Mouse (Mus musculus) megakaryocyte-erythroid progenitor cell, adult 5-6 weeks (primary cell): ENCODE data around the gene Foxq1. TPM values are rescaled to one million over a fixed set of nuclear protein-coding genes. Genes with fewer than 3 reads are reported as not detected.

ENCODE experiments used
- ATAC-seq: replicated peaks from 2 replicates; pipeline ENCODE4 v1.8.0; 2016; ENCODE audit warnings: mild to moderate bottlenecking, inconsistent platforms; ENCODE audit not compliant: severe bottlenecking, poor library complexity, low FRiP score, low TSS enrichment
- total RNA-seq, 2 experiments: library from RNA; stranded (forward) in 1 of 2; stranded (reverse) in 1 of 2; fragments of 200-1000, 215-1000 nt in 1 of 2; fragments of >200 nt in 1 of 2; fragmentation: Nextera tagmentation in 1 of 2; gene quantifications; 2 replicates each; pipeline ENCODE4 v1.2.3; 2014 to 2017

The Foxq1 gene
- not detected in 2 replicates for total RNA-seq (2014; fragmentation: Nextera tagmentation)
- total RNA-seq (2017), result not detected in 2 replicates

GRCm38 (mm10) chr13:31555834-31556233 is at the start of gene Foxq1:
Gene Foxq1, plus strand, starts transcription at chr13:31556134.
- ATAC-seq, result no peak

- ATAC-seq, result no peak
These were observed 49.3 kb upstream of the Foxq1 start for GRCm38 (mm10) chr13:31506494-31507167.

GRCm38 (mm10) chr13:31515261-31515660 is 40.7 kb upstream of the Foxq1 start:
- ATAC-seq, result no peak

- no peak for ATAC-seq
These were observed 37.5 kb upstream of the Foxq1 start for GRCm38 (mm10) chr13:31518411-31518886.

GRCm38 (mm10) chr13:31518971-31519370 is 37.0 kb upstream of the Foxq1 start:
- no peak for ATAC-seq

GRCm38 (mm10) chr13:31524976-31525375 is 31.0 kb upstream of the Foxq1 start:
- ATAC-seq, result no peak

- ATAC-seq, result no peak
These were observed 24.7 kb upstream of the Foxq1 start for GRCm38 (mm10) chr13:31531186-31531585.

GRCm38 (mm10) chr13:31531651-31532061 is 24.3 kb upstream of the Foxq1 start:
- ATAC-seq, result no peak

- no peak for ATAC-seq
These were observed 21.2 kb upstream of the Foxq1 start for GRCm38 (mm10) chr13:31534726-31535125.

GRCm38 (mm10) chr13:31543021-31543420 is 12.9 kb upstream of the Foxq1 start:
- no peak for ATAC-seq

- no peak for ATAC-seq
These were observed 9.2 kb upstream of the Foxq1 start for GRCm38 (mm10) chr13:31546784-31547183.

- ATAC-seq, result no peak
These were observed 8.7 kb upstream of the Foxq1 start for GRCm38 (mm10) chr13:31547204-31547603.

GRCm38 (mm10) chr13:31547610-31548009 is 8.3 kb upstream of the Foxq1 start:
- ATAC-seq, result no peak

GRCm38 (mm10) chr13:31556964-31557767 is 1.2 kb downstream of the Foxq1 start:
- no peak for ATAC-seq

- peak; percentile 72; the same call in 1 of the 2 replicates for ATAC-seq
These were observed 2.0 kb downstream of the Foxq1 start for GRCm38 (mm10) chr13:31557768-31558520.

GRCm38 (mm10) chr13:31558521-31559418 is 2.8 kb downstream of the Foxq1 start, which contains the start of gene A530084C06Rik:
Gene A530084C06Rik, minus strand, starts transcription at chr13:31559333.
- no peak for ATAC-seq

GRCm38 (mm10) chr13:31559419-31560144 is 3.6 kb downstream of the Foxq1 start:
- ATAC-seq, result peak; percentile 80

GRCm38 (mm10) chr13:31564394-31564793 is 8.5 kb downstream of the Foxq1 start:
- ATAC-seq, result no peak
